Mouse (Mus musculus) thymus, adult 2 months (tissue): ENCODE data around the gene Fam118a. TPM values are rescaled to one million over a fixed set of nuclear protein-coding genes. Genes with fewer than 3 reads are reported as not detected.
"Not testable (repeated sequence)": the region's sequence is repeated elsewhere in the genome, so short reads cannot be mapped to it uniquely, and the experiment has no call there.

Experiments
- DNase-seq: peaks from one replicate; pipeline ENCODE4 v3.0.0; 2021
- H3K27ac ChIP-seq: fragments of 200-500 bp; 2 replicates; pipeline ENCODE4 v1.5.1; 2012; ENCODE audit warnings: low read length, control low read depth; ENCODE audit not compliant: control insufficient read depth, insufficient read depth
- H3K27me3 ChIP-seq: fragments of 200-500 bp; 2 replicates; pipeline ENCODE4 v1.6.1; 2012; ENCODE audit warnings: mild to moderate bottlenecking, low read length, moderate library complexity, mixed read lengths; ENCODE audit not compliant: control insufficient read depth, insufficient read depth
- H3K36me3 ChIP-seq: fragments of 200-500 bp; 2 replicates; pipeline ENCODE4 v1.6.1; 2012; ENCODE audit warnings: mild to moderate bottlenecking, low read length, moderate library complexity; ENCODE audit not compliant: control insufficient read depth, insufficient read depth
- H3K4me1 ChIP-seq: fragments of 200-500 bp; replicated peaks from 2 replicates; pipeline ENCODE4 v1.6.1; 2012; ENCODE audit warnings: low read length; ENCODE audit not compliant: control insufficient read depth, insufficient read depth
- H3K4me3 ChIP-seq: fragments of 200-500 bp; 2 replicates; pipeline ENCODE4 v1.5.1; 2012; ENCODE audit warnings: mild to moderate bottlenecking, low read length, control low read depth, moderate library complexity; ENCODE audit not compliant: control insufficient read depth, insufficient read depth
- CTCF ChIP-seq: fragments of 200-500 bp; IDR thresholded peaks from 2 replicates; pipeline ENCODE4 v1.5.1; 2012; ENCODE audit warnings: mild to moderate bottlenecking, control low read depth, low read length, moderate library complexity, borderline replicate concordance; ENCODE audit not compliant: control insufficient read depth, poor library complexity, insufficient read depth; ENCODE audit errors: extremely low read depth
- POLR2A ChIP-seq: fragments of 200-500 bp; IDR thresholded peaks from 2 replicates; pipeline ENCODE4 v1.6.1; 2012; ENCODE audit warnings: mild to moderate bottlenecking, low read length, control low read depth, moderate library complexity; ENCODE audit not compliant: control insufficient read depth, poor library complexity, insufficient read depth; ENCODE audit errors: extremely low read depth
- WGBS: fragments of 180-500 bp; shearing (Covaris S2); methylation state at CpG from one replicate; pipeline ENCODE4 v1.1.7; 2018; 5-methylcytosine and 5-hydroxymethylcytosine counted together
- polyA plus RNA-seq: library from polyadenylated mRNA; depleted of rRNA; stranded (reverse); fragments of >200 nt; gene quantifications from 2 replicates; pipeline ENCODE4 v1.2.3, GENCODE M21; 2012

Fam118a gene
- polyA plus RNA-seq, 1 experiment = 6.8 TPM

DNA sequence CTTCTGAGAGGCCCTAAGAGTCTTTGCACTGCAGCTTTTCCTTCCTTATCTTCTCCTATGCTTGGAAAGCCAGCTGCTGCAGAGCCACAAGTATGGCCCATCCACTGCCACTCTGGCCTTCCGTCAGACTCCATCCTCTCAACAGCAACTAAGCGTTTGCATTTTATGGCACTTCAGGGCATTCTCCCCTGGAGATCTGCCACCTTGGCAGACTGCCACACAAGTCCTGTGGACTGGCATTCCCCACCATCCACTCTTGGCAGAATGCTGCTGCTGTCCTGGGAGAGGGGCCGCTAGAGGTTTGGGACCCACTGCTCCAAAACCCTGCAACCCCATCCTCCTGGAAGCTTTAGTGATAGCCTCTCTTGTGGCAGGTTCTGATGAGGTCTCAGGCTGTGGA is 3.1 kb downstream of the Fam118a start:
- WGBS = 95% methylated on average over 3 of the region's 3 CpGs
- Histone ChIP-seq H3K27me3 (no peaks in the 10 kb centered on the region), H3K4me1 (peaks cover 5% of the 10 kb centered on the region), H3K4me3 (no peak overlapping the region), H3K27ac (no peak overlapping the region), H3K36me3 (no peaks in the 10 kb centered on the region)
- no peak for DNase-seq
- TF ChIP-seq POLR2A (no peak), CTCF (no peak)

DNA sequence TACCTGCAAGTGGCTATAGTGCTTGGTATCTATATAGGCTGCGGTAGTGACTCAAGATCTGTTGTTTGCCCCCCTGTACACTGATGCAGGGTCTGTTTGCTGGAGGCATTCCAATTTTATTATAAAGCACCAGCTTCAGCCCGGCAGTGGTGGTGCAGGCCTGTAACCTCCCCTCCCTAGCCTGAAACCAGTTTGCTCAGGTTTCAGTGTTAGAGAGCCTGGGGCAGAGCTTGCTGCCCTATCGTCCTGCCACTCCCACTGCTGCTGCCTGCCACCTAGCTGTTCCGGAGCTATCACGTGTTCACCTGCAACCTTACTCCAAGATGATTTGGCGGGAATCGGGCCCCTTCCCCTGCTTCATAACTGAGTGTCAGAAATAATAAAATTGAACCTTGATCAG is 5.2 kb downstream of the Fam118a start:
- H3K36me3 ChIP-seq, DNase-seq, H3K4me3 ChIP-seq, H3K27me3 ChIP-seq, H3K27ac ChIP-seq: not testable (repeated sequence)
- WGBS = 60% methylated on average over 7 of the region's 7 CpGs
- H3K4me1 ChIP-seq = peaks cover 10% of the 10 kb centered on the region

DNA sequence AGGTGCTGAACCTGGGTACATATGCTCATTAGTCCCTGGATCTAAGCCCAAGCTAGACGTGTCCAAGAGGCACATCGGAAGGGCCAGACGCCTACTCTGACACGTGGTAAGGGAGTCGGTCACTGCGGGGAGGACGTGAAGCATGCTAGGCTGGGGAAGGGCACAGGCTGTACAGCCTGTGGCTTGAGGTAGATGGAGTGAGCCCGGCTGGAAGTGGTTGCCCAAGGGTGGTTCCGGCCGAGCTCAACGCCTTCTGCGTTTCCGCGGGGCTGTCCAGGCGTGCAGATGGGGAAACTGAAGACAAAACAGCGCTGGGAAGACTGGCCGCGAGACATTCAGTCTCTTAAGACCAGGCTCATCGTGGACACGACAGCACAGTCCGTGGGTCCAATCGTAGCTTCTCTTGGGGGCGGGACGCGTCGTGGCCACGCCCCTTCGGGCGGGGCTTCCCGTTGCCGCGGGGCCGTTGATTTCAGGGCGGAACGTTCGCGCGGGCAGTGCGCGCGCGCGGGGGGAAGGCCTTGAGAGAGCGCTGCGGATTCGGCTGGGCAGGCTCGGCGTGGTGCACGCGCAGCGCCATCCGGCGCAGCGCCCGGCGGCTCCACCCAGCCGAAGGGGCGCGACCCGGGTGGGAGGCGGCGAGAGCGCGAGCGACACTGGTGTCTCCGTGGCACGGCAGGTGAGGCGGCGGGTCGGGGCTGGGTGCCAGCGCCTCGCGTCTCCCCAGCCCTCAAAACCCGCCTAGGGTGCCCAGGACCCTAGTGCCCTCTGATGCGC is 8.0 kb downstream of the Fam118a start:
- Histone ChIP-seq H3K4me1 (peaks cover 15% of the 10 kb centered on the region), H3K27ac (no peak overlapping the region), H3K4me3 (peak overlapping the region; percentile 57), H3K27me3 (no peaks in the 10 kb centered on the region), H3K36me3 (no peaks in the 10 kb centered on the region)
- peak; percentile 98 for DNase-seq
- TF ChIP-seq POLR2A (0 out of 2 replicates have a peak, but pooled peaks have one; percentile 52), CTCF (peak; percentile 60; the same call in 1 of the 2 replicates)
- under 1% methylated on average over 75 of the region's 75 CpGs for WGBS

DNA sequence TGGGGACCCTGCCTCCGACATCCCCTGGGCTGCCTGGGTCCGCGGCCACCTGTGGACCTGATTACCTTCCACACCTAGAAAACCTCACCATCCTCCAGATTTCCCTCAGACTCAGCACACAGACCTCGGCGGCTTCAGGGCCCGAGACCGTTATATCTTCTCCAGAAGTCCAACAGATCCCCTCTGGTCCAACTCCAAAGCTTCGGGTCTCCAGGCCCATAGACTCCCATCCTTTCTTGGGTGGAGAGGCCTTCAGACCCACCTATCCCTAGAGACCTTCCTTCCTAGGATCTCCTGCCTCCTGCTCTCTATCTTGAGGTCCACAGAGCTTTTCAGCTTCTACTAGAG is 8.6 kb downstream of the Fam118a start:
- Histone ChIP-seq H3K4me3 (peak overlapping the region; percentile 57), H3K36me3 (no peaks in the 10 kb centered on the region), H3K27ac (no peak overlapping the region), H3K27me3 (no peaks in the 10 kb centered on the region), H3K4me1 (peaks cover 19% of the 10 kb centered on the region)
- WGBS = 2% methylated on average over 8 of the region's 8 CpGs
- no peak for DNase-seq
- TF ChIP-seq POLR2A (no peak), CTCF (no peak)

DNA sequence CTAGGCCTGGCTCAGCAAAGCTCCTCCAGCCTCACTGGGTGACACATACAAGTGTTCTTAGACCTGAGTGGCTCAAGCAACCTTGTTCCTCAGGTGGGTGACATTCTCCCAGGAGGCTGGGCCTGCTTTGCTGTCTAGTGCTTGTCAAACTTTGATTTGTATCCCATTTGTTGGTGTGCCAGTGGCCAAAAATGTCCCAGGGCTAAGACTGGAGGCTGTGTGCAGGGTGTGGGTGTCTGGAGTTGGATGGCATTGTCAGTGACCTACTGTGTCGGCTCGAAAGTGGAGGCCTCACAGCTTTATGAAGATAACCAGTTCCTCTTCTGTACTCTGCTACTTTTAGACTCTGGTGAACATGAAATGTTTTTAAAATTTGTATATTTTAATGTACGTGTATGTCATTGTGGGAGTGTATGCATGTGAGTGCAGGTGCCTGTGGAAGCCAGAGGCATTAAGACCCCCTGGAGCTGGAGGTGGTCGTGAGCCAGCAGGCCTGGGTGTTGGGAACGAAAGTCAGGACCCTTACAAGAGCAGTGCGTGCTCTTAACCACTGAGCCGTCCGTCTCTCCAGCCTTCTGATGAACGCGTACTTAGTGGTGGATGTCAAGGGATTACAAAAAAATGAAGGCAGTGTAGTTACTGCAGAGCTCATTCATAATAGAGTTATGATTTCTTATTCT is 12.9 kb downstream of the Fam118a start:
- Histone ChIP-seq H3K4me1 (peaks cover 30% of the 10 kb centered on the region), H3K36me3 (no peaks in the 10 kb centered on the region), H3K27me3 (no peaks in the 10 kb centered on the region), H3K27ac (peak overlapping the region; percentile 57; the same call in 1 of the 2 replicates), H3K4me3 (no peak overlapping the region)
- WGBS = 90% methylated on average over 10 of the region's 10 CpGs
- TF ChIP-seq POLR2A = no peak
- no peak for TF ChIP-seq CTCF
- DNase-seq = no peak

DNA sequence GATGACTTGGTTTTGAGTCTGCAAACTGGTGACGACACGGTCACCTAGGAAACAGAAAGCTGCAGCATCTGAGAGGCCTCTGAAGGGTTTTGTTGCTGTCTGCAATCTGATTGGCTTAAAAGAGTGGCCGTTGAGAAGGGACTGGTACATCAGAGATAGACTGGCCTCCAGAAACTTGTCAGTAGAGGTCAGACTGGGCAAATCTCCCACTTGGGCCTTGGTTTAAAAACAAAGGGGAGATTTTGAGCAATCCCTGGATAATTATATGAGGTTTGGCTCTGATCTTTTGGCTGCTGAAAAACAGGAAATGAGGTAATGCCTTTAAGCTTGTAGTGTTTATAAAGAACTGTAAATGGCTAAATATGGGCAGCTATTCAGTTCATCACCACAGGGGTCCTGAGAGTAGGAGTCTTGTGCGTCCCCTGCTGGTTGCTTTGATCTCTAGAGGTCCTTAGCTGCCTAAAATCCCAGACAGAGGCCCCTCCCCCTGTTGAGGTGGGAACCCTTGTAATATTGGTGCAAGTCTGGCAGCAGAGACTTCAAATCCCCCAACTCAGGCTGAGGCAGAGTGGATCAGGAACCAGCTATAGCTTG is 13.7 kb downstream of the Fam118a start:
- H3K4me1 ChIP-seq = peaks cover 26% of the 10 kb centered on the region
- peak; percentile 53 for DNase-seq
- no peak for TF ChIP-seq CTCF
- TF ChIP-seq POLR2A = no peak
- 26% methylated on average over 4 of the region's 4 CpGs for WGBS
- H3K36me3 ChIP-seq = no peaks in the 10 kb centered on the region
- peak overlapping the region; percentile 89 for H3K27ac ChIP-seq
- H3K27me3 ChIP-seq = no peaks in the 10 kb centered on the region
- H3K4me3 ChIP-seq = no peak overlapping the region
